In the genomic region with DNA sequence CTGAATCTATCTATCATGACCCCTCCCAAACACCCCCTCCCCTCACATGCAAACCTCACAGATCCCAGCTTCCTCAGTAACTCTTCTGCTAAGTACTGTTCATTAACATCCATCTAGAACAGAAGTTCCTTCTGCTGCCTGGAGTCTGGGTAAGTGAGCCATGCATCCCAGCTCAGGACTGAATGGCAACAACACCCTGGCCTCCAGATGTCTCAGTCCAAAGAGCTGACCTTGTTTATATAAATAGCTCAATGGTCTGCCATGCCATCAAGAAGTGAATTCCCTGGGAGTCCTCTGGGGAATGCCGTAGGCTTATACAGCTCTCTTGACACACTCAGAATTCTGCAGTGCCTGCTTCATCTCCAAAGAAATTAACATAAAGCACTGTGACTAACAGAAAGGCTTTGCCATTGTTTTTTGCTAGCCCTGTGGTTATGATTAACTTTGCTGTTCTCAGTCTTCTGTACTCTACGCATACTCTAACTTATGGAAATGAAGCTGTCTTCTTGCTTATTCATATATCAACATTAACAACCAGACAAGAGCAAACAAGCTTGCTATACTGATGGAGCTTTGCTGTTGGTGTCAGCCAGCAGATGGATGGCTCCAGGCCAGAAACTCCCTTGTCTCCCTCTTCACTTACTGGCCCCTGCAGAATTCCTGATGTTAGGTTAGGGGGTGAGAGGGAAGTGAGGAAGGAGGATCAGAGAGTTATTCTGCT, we compare ENCODE assay signal across 10 mouse cellular contexts.
A peak's percentile ranks its signal among the peaks of the same experiment; 100 is the strongest.
DNase-seq lines count a peak whose midpoint lies in the region; ATAC-seq lines count a peak whose summit lies in the region.
"Had no signal": no experiment of that assay in that cellular context is flagged by ENCODE, and none has a peak within 500 bp of the region (broad histone marks: within the 10 kb centered on the region; RNA-seq: fewer than 3 reads in every experiment).

No protein-coding gene starts in this region.

- H3K4me3 ChIP-seq in neural tube, embryonic 11.5 days (ENCODE audit: low read depth, low read length) = no peak overlapping the region

- no peaks in the 10 kb centered on the region for H3K9me3 ChIP-seq in neural tube, embryonic 11.5 days (ENCODE audit: control insufficient read depth, low read length)
- H3K9me3 ChIP-seq: G1E had no signal

- WGBS in neural tube, embryonic 11.5 days = 78% methylated on average over 2 of the region's 2 CpGs

- ATAC-seq in neural tube, embryonic 11.5 days (ENCODE audit: insufficient read depth, low FRiP score, low TSS enrichment) = peak; percentile 35

- intact Hi-C loops in heart, postnatal 10 days (cut with DNase I) = no loop called here

- no peaks in the 10 kb centered on the region for H3K27me3 ChIP-seq in neural tube, embryonic 11.5 days (ENCODE audit: control insufficient read depth, insufficient read depth, low read length)

- no peaks in the 10 kb centered on the region for H3K4me1 ChIP-seq in neural tube, embryonic 11.5 days (ENCODE audit: control insufficient read depth, insufficient read depth, low read length)

- H3K27ac ChIP-seq in neural tube, embryonic 11.5 days (ENCODE audit: low read depth, low read length) = no peak overlapping the region

- no peak overlapping the region for H3K4me2 ChIP-seq in neural tube, embryonic 11.5 days (ENCODE audit: low read depth)

- peak; percentile 7 for DNase-seq in gastrocnemius, postnatal 10 days
- no peak for DNase-seq in gastrocnemius, postnatal 25 days
- peak; percentile 11 for DNase-seq in neural tube, embryonic 11.5 days (ENCODE audit: low spot score)
- no peak for DNase-seq in neural tube, embryonic 10.5 days (ENCODE audit: extremely low spot score, low spot score)
- peak; percentile 17 to 20 for DNase-seq in heart, postnatal 10 days
- DNase-seq in skeletal muscle tissue, adult 2 months (ENCODE audit: low read depth, low spot score) = peak; percentile 21
- no peak for DNase-seq in adrenal gland, postnatal 25 days
- DNase-seq in lung, postnatal 4 days = no peak
- DNase-seq: right cerebral cortex, postnatal 25 days had no signal

- no peaks in the 10 kb centered on the region for H3K36me3 ChIP-seq in neural tube, embryonic 11.5 days (ENCODE audit: control insufficient read depth, insufficient read depth, low read length)
- H3K36me3 ChIP-seq: G1E had no signal

- no peak overlapping the region for H3K9ac ChIP-seq in neural tube, embryonic 11.5 days (ENCODE audit: low read length)

Comparison
In these comparisons a context has a peak if more than half of its experiments do, and no peak if none do; other contexts are left out.
1. DNase-seq: peak in gastrocnemius, postnatal 10 days (single experiment), neural tube, embryonic 11.5 days (single experiment), heart, postnatal 10 days (2 of 2) and skeletal muscle tissue, adult 2 months (single experiment); none in gastrocnemius, postnatal 25 days (single experiment), neural tube, embryonic 10.5 days (single experiment), adrenal gland, postnatal 25 days (single experiment) and lung, postnatal 4 days (0 of 2).